Mouse (Mus musculus): ENCODE results near the gene Neto2. TPM values are rescaled to one million over a fixed set of nuclear protein-coding genes. Genes with fewer than 3 reads are reported as not detected.

Neto2 gene
- polyA plus RNA-seq, 1 experiment from 2014 or later, result 41.2 TPM

GRCm38 (mm10) chr8:85601741-85602140 is 99.0 kb downstream of the Neto2 start:
- 86% methylated on average over 8 of the region's 8 CpGs for WGBS
- no peaks in the 10 kb centered on the region for H3K27me3 ChIP-seq
- no peaks in the 10 kb centered on the region for H3K4me1 ChIP-seq (replicated peaks)
- H3K4me2 ChIP-seq, result no peak overlapping the region
- ATAC-seq (ENCODE audit: low read depth), result no peak
- no peak overlapping the region for H3K27ac ChIP-seq (replicated peaks)
- no peaks in the 10 kb centered on the region for H3K36me3 ChIP-seq
- H3K4me3 ChIP-seq, result no peak overlapping the region
- H3K9me3 ChIP-seq, result no peaks in the 10 kb centered on the region
- no peak overlapping the region for H3K9ac ChIP-seq

- H3K27me3 ChIP-seq, result no peaks in the 10 kb centered on the region
- no peak overlapping the region for H3K27ac ChIP-seq (replicated peaks)
- H3K36me3 ChIP-seq, result no peaks in the 10 kb centered on the region
- H3K9me3 ChIP-seq, result no peaks in the 10 kb centered on the region
- no peak overlapping the region for H3K4me2 ChIP-seq
- H3K4me3 ChIP-seq, result no peak overlapping the region
- H3K4me1 ChIP-seq (replicated peaks), result no peaks in the 10 kb centered on the region
- H3K9ac ChIP-seq, result no peak overlapping the region
- ATAC-seq (ENCODE audit: low read depth), result no peak
- 73% methylated on average over 8 of the region's 8 CpGs for WGBS
Observed at GRCm38 (mm10) chr8:85597413-85598191, 103.1 kb downstream of the Neto2 start.

- H3K4me2 ChIP-seq, result no peak overlapping the region
- no peak overlapping the region for H3K4me3 ChIP-seq
- H3K36me3 ChIP-seq, result no peaks in the 10 kb centered on the region
- H3K9me3 ChIP-seq, result no peaks in the 10 kb centered on the region
- 42% methylated on average over 6 of the region's 6 CpGs for WGBS
- H3K27ac ChIP-seq (replicated peaks), result no peak overlapping the region
- no peaks in the 10 kb centered on the region for H3K4me1 ChIP-seq (replicated peaks)
- no peaks in the 10 kb centered on the region for H3K27me3 ChIP-seq
- no peak for ATAC-seq (ENCODE audit: low read depth)
- H3K9ac ChIP-seq, result no peak overlapping the region
Observed at GRCm38 (mm10) chr8:85595391-85595790, 105.3 kb downstream of the Neto2 start.

- Histone ChIP-seq H3K4me3 (no peak overlapping the region), H3K36me3 (no peaks in the 10 kb centered on the region), H3K27me3 (no peaks in the 10 kb centered on the region), H3K27ac (replicated peaks) (no peak overlapping the region), H3K4me1 (replicated peaks) (no peaks in the 10 kb centered on the region), H3K4me2 (no peak overlapping the region), H3K9me3 (no peaks in the 10 kb centered on the region), H3K9ac (no peak overlapping the region)
- no peak for ATAC-seq (ENCODE audit: low read depth)
- 73% methylated on average over 3 of the region's 3 CpGs for WGBS
Observed at GRCm38 (mm10) chr8:85594983-85595382, 105.7 kb downstream of the Neto2 start.

- H3K27ac ChIP-seq (replicated peaks), result no peak overlapping the region
- H3K9me3 ChIP-seq, result no peaks in the 10 kb centered on the region
- no peak overlapping the region for H3K4me2 ChIP-seq
- WGBS, result 92% methylated on average over 3 of the region's 3 CpGs
- no peak overlapping the region for H3K4me3 ChIP-seq
- no peaks in the 10 kb centered on the region for H3K27me3 ChIP-seq
- H3K9ac ChIP-seq, result no peak overlapping the region
- no peak for ATAC-seq (ENCODE audit: low read depth)
- H3K36me3 ChIP-seq, result no peaks in the 10 kb centered on the region
- no peaks in the 10 kb centered on the region for H3K4me1 ChIP-seq (replicated peaks)
Observed at GRCm38 (mm10) chr8:85593324-85593723, 107.4 kb downstream of the Neto2 start.

GRCm38 (mm10) chr8:85591532-85591931 is 109.2 kb downstream of the Neto2 start:
- Histone ChIP-seq H3K27me3 (no peaks in the 10 kb centered on the region), H3K9me3 (no peaks in the 10 kb centered on the region), H3K4me2 (no peak overlapping the region), H3K27ac (replicated peaks) (no peak overlapping the region), H3K9ac (no peak overlapping the region), H3K4me1 (replicated peaks) (no peaks in the 10 kb centered on the region), H3K4me3 (no peak overlapping the region), H3K36me3 (no peaks in the 10 kb centered on the region)
- ATAC-seq (ENCODE audit: low read depth), result no peak
- 84% methylated on average over 1 of the region's 1 CpGs for WGBS

DNA sequence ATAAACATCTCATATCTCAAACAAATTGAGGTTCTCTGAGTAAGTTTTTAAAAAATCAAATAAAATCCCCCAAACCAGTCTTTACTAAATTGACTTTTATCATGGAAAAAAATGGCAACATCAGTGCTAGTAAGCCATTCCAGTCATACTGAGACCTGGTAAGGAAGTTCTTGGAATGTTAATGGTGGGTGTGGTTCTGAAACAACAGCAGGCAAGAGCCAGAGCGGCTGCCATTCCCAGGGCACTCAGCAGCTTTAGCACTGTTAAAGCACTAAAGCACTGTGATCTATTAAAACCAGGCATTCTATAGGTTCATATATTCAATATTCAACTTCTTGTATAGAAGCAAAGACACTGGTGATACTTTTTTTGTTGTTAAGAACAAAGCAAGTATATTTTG is 110.5 kb downstream of the Neto2 start:
- no peaks in the 10 kb centered on the region for H3K4me1 ChIP-seq (replicated peaks)
- H3K36me3 ChIP-seq, result no peaks in the 10 kb centered on the region
- H3K4me2 ChIP-seq, result no peak overlapping the region
- 71% methylated on average over 1 of the region's 1 CpGs for WGBS
- ATAC-seq (ENCODE audit: low read depth), result no peak
- H3K4me3 ChIP-seq, result no peak overlapping the region
- H3K9me3 ChIP-seq, result no peaks in the 10 kb centered on the region
- H3K27me3 ChIP-seq, result no peaks in the 10 kb centered on the region
- H3K9ac ChIP-seq, result no peak overlapping the region
- no peak overlapping the region for H3K27ac ChIP-seq (replicated peaks)

- no peak for ATAC-seq (ENCODE audit: low read depth)
- WGBS, result 74% methylated on average over 2 of the region's 2 CpGs
- H3K27me3 ChIP-seq, result no peaks in the 10 kb centered on the region
- no peaks in the 10 kb centered on the region for H3K4me1 ChIP-seq (replicated peaks)
- no peak overlapping the region for H3K9ac ChIP-seq
- H3K27ac ChIP-seq (replicated peaks), result no peak overlapping the region
- H3K4me2 ChIP-seq, result no peak overlapping the region
- no peak overlapping the region for H3K4me3 ChIP-seq
- H3K36me3 ChIP-seq, result no peaks in the 10 kb centered on the region
- no peaks in the 10 kb centered on the region for H3K9me3 ChIP-seq
Observed at GRCm38 (mm10) chr8:85588596-85588995, 112.1 kb downstream of the Neto2 start.

Small RNA genes lying within 50 kb of the gene (microRNA-seq; reads per million reads assigned to microRNA genes)
- gene Mir8109, result not detected

Other genes starting within 250 kb of the Neto2 start
- 53.1 and 56.9 TPM in 2 replicates for gene Gpt2, start 208.3 kb downstream of the Neto2 start, polyA plus RNA-seq (2015; fragmentation: Nextera tagmentation; extraction: Ambion mirVana)
- 190 and 225 TPM in 2 replicates for gene Dnaja2, start 145.6 kb downstream of the Neto2 start, polyA plus RNA-seq (2015; fragmentation: Nextera tagmentation; extraction: Ambion mirVana)
- 169 and 170 TPM in 2 replicates for gene Itfg1, start 140.0 kb upstream of the Neto2 start, polyA plus RNA-seq (2015; fragmentation: Nextera tagmentation; extraction: Ambion mirVana)
- 36.0 and 40.9 TPM in 2 replicates for gene Phkb, start 140.0 kb upstream of the Neto2 start, polyA plus RNA-seq (2015; fragmentation: Nextera tagmentation; extraction: Ambion mirVana)

All from neural tube, embryonic 13.5 days (tissue).